Mouse (Mus musculus): ENCODE measurements around the gene Myo5c.

- TF ChIP-seq ZMIZ1 (IDR thresholded peaks at IDR 0.05; ENCODE audit: low read depth, low read length) (no peak), CTCF (conservative IDR thresholded peaks at IDR 0.05 in 1 of 2, IDR thresholded peaks at IDR 0.05 in 1 of 2; ENCODE audit: low read depth in 2 of 2, low read length in 2 of 2) (no peak), RCOR1 (conservative IDR thresholded peaks at IDR 0.05; ENCODE audit: low read depth, low read length) (no peak), EP300 (IDR thresholded peaks at IDR 0.05; ENCODE audit: low read length) (no peak), CHD2 (IDR thresholded peaks at IDR 0.05; ENCODE audit: low read length) (no peak), ETS1 (conservative IDR thresholded peaks at IDR 0.05; ENCODE audit: low read depth, low read length) (no peak)
Measured at GRCm38 (mm10) chr9:75248359-75248758, 16.5 kb downstream of the Myo5c start.

All from CH12.LX (cell line).